Mouse (Mus musculus): Measurements from ENCODE around the gene Kcnj12. TPM values are rescaled to one million over a fixed set of nuclear protein-coding genes. Genes with fewer than 3 reads are reported as not detected.

Kcnj12 gene
- total and polyA plus RNA-seq, 2 experiments from 2014 or later: 3.1 to 8.8 TPM

GRCm38 (mm10) chr11:61040856-61041652 is 18.7 kb downstream of the Kcnj12 start:
- no peaks in the 10 kb centered on the region for H3K4me1 ChIP-seq (ENCODE audit: insufficient read depth)
- no peak overlapping the region for H3K4me2 ChIP-seq (ENCODE audit: low read depth)
- ATAC-seq: no peak
- H3K36me3 ChIP-seq (ENCODE audit: insufficient read depth): no peaks in the 10 kb centered on the region
- H3K9ac ChIP-seq: no peak overlapping the region
- WGBS: 76% methylated on average over 11 of the region's 11 CpGs
- no peaks in the 10 kb centered on the region for H3K9me3 ChIP-seq (ENCODE audit: low read length)
- no peak overlapping the region for H3K27ac ChIP-seq (ENCODE audit: low read depth, low read length)
- no peak for TF ChIP-seq CTCF (IDR thresholded peaks at IDR 0.05; ENCODE audit: low read depth)
- DNase-seq: no peak
- H3K27me3 ChIP-seq (ENCODE audit: insufficient read depth, low read length): no peaks in the 10 kb centered on the region
- H3K4me3 ChIP-seq (ENCODE audit: low read depth, low read length): no peak overlapping the region

- Histone ChIP-seq H3K27me3 (ENCODE audit: insufficient read depth, low read length) (no peaks in the 10 kb centered on the region), H3K27ac (ENCODE audit: low read depth, low read length) (no peak overlapping the region), H3K4me2 (ENCODE audit: low read depth) (no peak overlapping the region), H3K9ac (no peak overlapping the region), H3K36me3 (ENCODE audit: insufficient read depth) (no peaks in the 10 kb centered on the region), H3K9me3 (ENCODE audit: low read length) (no peaks in the 10 kb centered on the region), H3K4me3 (ENCODE audit: low read depth, low read length) (no peak overlapping the region), H3K4me1 (ENCODE audit: insufficient read depth) (no peaks in the 10 kb centered on the region)
- no peak for TF ChIP-seq CTCF (IDR thresholded peaks at IDR 0.05; ENCODE audit: low read depth)
- 43% methylated on average over 8 of the region's 8 CpGs for WGBS
- DNase-seq: no peak
- no peak for ATAC-seq
These were observed 20.2 kb downstream of the Kcnj12 start for GRCm38 (mm10) chr11:61042593-61042992.

- Histone ChIP-seq H3K4me1 (ENCODE audit: insufficient read depth) (no peaks in the 10 kb centered on the region), H3K9me3 (ENCODE audit: low read length) (no peaks in the 10 kb centered on the region), H3K4me3 (ENCODE audit: low read depth, low read length) (no peak overlapping the region), H3K36me3 (ENCODE audit: insufficient read depth) (no peaks in the 10 kb centered on the region), H3K27me3 (ENCODE audit: insufficient read depth, low read length) (no peaks in the 10 kb centered on the region), H3K9ac (no peak overlapping the region), H3K27ac (ENCODE audit: low read depth, low read length) (no peak overlapping the region), H3K4me2 (ENCODE audit: low read depth) (no peak overlapping the region)
- peak; percentile 58 for ATAC-seq
- WGBS: 64% methylated on average over 12 of the region's 12 CpGs
- TF ChIP-seq CTCF (IDR thresholded peaks at IDR 0.05; ENCODE audit: low read depth): peak; percentile 59
- DNase-seq: peak; percentile 41
These were observed 21.0 kb downstream of the Kcnj12 start for GRCm38 (mm10) chr11:61043055-61043992.

GRCm38 (mm10) chr11:61044741-61045140 is 22.4 kb downstream of the Kcnj12 start:
- WGBS: 78% methylated on average over 5 of the region's 5 CpGs
- Histone ChIP-seq H3K9me3 (ENCODE audit: low read length) (no peaks in the 10 kb centered on the region), H3K4me2 (ENCODE audit: low read depth) (no peak overlapping the region), H3K9ac (no peak overlapping the region), H3K27ac (ENCODE audit: low read depth, low read length) (no peak overlapping the region), H3K27me3 (ENCODE audit: insufficient read depth, low read length) (no peaks in the 10 kb centered on the region), H3K36me3 (ENCODE audit: insufficient read depth) (no peaks in the 10 kb centered on the region), H3K4me1 (ENCODE audit: insufficient read depth) (no peaks in the 10 kb centered on the region), H3K4me3 (ENCODE audit: low read depth, low read length) (no peak overlapping the region)
- no peak for ATAC-seq
- no peak for TF ChIP-seq CTCF (IDR thresholded peaks at IDR 0.05; ENCODE audit: low read depth)
- no peak for DNase-seq

- DNase-seq: no peak
- no peak for ATAC-seq
- no peak overlapping the region for H3K4me2 ChIP-seq (ENCODE audit: low read depth)
- no peak overlapping the region for H3K4me3 ChIP-seq (ENCODE audit: low read depth, low read length)
- H3K36me3 ChIP-seq (ENCODE audit: insufficient read depth): no peaks in the 10 kb centered on the region
- no peaks in the 10 kb centered on the region for H3K9me3 ChIP-seq (ENCODE audit: low read length)
- no peaks in the 10 kb centered on the region for H3K4me1 ChIP-seq (ENCODE audit: insufficient read depth)
- H3K27me3 ChIP-seq (ENCODE audit: insufficient read depth, low read length): no peaks in the 10 kb centered on the region
- WGBS: 74% methylated on average over 5 of the region's 5 CpGs
- no peak for TF ChIP-seq CTCF (IDR thresholded peaks at IDR 0.05; ENCODE audit: low read depth)
- H3K9ac ChIP-seq: no peak overlapping the region
- no peak overlapping the region for H3K27ac ChIP-seq (ENCODE audit: low read depth, low read length)
These were observed 25.1 kb downstream of the Kcnj12 start for GRCm38 (mm10) chr11:61047441-61047840.

GRCm38 (mm10) chr11:61051151-61051550 is 28.8 kb downstream of the Kcnj12 start:
- ATAC-seq (no peak), DNase-seq (no peak)
- no peak overlapping the region for H3K4me3 ChIP-seq (ENCODE audit: low read depth, low read length)
- no peaks in the 10 kb centered on the region for H3K27me3 ChIP-seq (ENCODE audit: insufficient read depth, low read length)
- no peaks in the 10 kb centered on the region for H3K4me1 ChIP-seq (ENCODE audit: insufficient read depth)
- H3K27ac ChIP-seq (ENCODE audit: low read depth, low read length): no peak overlapping the region
- H3K9ac ChIP-seq: no peak overlapping the region
- no peak overlapping the region for H3K4me2 ChIP-seq (ENCODE audit: low read depth)
- 45% methylated on average over 8 of the region's 8 CpGs for WGBS
- H3K36me3 ChIP-seq (ENCODE audit: insufficient read depth): no peaks in the 10 kb centered on the region
- no peaks in the 10 kb centered on the region for H3K9me3 ChIP-seq (ENCODE audit: low read length)
- no peak for TF ChIP-seq CTCF (IDR thresholded peaks at IDR 0.05; ENCODE audit: low read depth)

GRCm38 (mm10) chr11:61056871-61057270 is 34.5 kb downstream of the Kcnj12 start:
- no peaks in the 10 kb centered on the region for H3K4me1 ChIP-seq (ENCODE audit: insufficient read depth)
- DNase-seq (no peak), ATAC-seq (no peak)
- 79% methylated on average over 5 of the region's 5 CpGs for WGBS
- no peak overlapping the region for H3K27ac ChIP-seq (ENCODE audit: low read depth, low read length)
- no peak overlapping the region for H3K4me3 ChIP-seq (ENCODE audit: low read depth, low read length)
- H3K27me3 ChIP-seq (ENCODE audit: insufficient read depth, low read length): no peaks in the 10 kb centered on the region
- TF ChIP-seq CTCF (IDR thresholded peaks at IDR 0.05; ENCODE audit: low read depth): no peak
- no peak overlapping the region for H3K4me2 ChIP-seq (ENCODE audit: low read depth)
- H3K9me3 ChIP-seq (ENCODE audit: low read length): no peaks in the 10 kb centered on the region
- no peaks in the 10 kb centered on the region for H3K36me3 ChIP-seq (ENCODE audit: insufficient read depth)
- no peak overlapping the region for H3K9ac ChIP-seq
